In genomic region chr12:70695162-70695561, GRCm38 (mm10) we compare ENCODE assay signal across 14 mouse cellular contexts.
DNase-seq lines count a peak whose midpoint lies in the region; ATAC-seq and TF ChIP-seq lines count a peak whose summit lies in the region.
"Had no signal": no experiment of that assay in that cellular context is flagged by ENCODE, and none has a peak within 500 bp of the region (broad histone marks: within the 10 kb centered on the region; RNA-seq: fewer than 3 reads in every experiment).

No protein-coding gene starts in this region.

- no peak overlapping the region for H3K4me2 ChIP-seq in midbrain, embryonic 11.5 days
- no peak overlapping the region for H3K4me2 ChIP-seq in midbrain, embryonic 13.5 days (replicated peaks)
- H3K4me2 ChIP-seq: embryonic facial prominence, embryonic 12.5 days; heart, embryonic 15.5 days; lung, embryonic 14.5 days had no signal

- no peak overlapping the region for H3K4me3 ChIP-seq in midbrain, embryonic 11.5 days (ENCODE audit: low read depth, low read length)
- H3K4me3 ChIP-seq in midbrain, embryonic 13.5 days (replicated peaks): no peak overlapping the region
- no peak overlapping the region for H3K4me3 ChIP-seq in lung, adult 2 months (replicated peaks; ENCODE audit: extremely low read depth, low read depth, low read length)
- H3K4me3 ChIP-seq: embryonic facial prominence, embryonic 12.5 days; heart, embryonic 15.5 days had no signal

- no peak for TF ChIP-seq POLR2A in lung, adult 2 months (IDR thresholded peaks at IDR 0.05; ENCODE audit: borderline replicate concordance, extremely low read depth, low read depth, low read length)

- 90% methylated on average over 5 of the region's 5 CpGs for WGBS in midbrain, embryonic 11.5 days
- 75% methylated on average over 5 of the region's 5 CpGs for WGBS in midbrain, embryonic 13.5 days
- WGBS in lung, adult 2 months: 75% methylated on average over 5 of the region's 5 CpGs

- peak; percentile 26 for DNase-seq in midbrain, embryonic 11.5 days (ENCODE audit: low spot score, missing footprints)
- peak; percentile 48 for DNase-seq in adipocyte (ENCODE audit: low spot score)
- no peak for DNase-seq in lung, postnatal 14 days
- no peak for DNase-seq in lung, adult 2 months
- DNase-seq in spleen, postnatal 10 days (ENCODE audit: low spot score in 2 of 2): no peak
- DNase-seq: adrenal gland, postnatal 14 days; cerebellum, postnatal 25 days; kidney, adult 9 months; lung, embryonic 14.5 days had no signal

- no peak overlapping the region for H3K9ac ChIP-seq in midbrain, embryonic 11.5 days (ENCODE audit: low read length)
- H3K9ac ChIP-seq in midbrain, embryonic 13.5 days (replicated peaks): no peak overlapping the region
- H3K9ac ChIP-seq: embryonic facial prominence, embryonic 12.5 days; heart, embryonic 15.5 days; lung, embryonic 14.5 days had no signal

- ATAC-seq in midbrain, embryonic 11.5 days (ENCODE audit: low FRiP score): no peak
- no peak for ATAC-seq in midbrain, embryonic 13.5 days
- ATAC-seq in hematopoietic stem cell, adult 5-6 weeks (replicated peaks in 1 of 2; ENCODE audit: insufficient read depth in 1 of 2, low FRiP score in 2 of 2, low TSS enrichment in 1 of 2, low read depth in 1 of 2, poor library complexity in 2 of 2, severe bottlenecking in 2 of 2): peak; percentile 68 to 74
- ATAC-seq: hindbrain, embryonic 16.5 days had no signal

- TF ChIP-seq CTCF in lung, adult 2 months (IDR thresholded peaks at IDR 0.05; ENCODE audit: insufficient read depth, low read length): no peak

- H3K9me3 ChIP-seq in midbrain, embryonic 11.5 days (ENCODE audit: control insufficient read depth, low read length): no peaks in the 10 kb centered on the region
- no peaks in the 10 kb centered on the region for H3K9me3 ChIP-seq in midbrain, embryonic 13.5 days
- H3K9me3 ChIP-seq: embryonic facial prominence, embryonic 12.5 days; heart, embryonic 15.5 days had no signal

- H3K36me3 ChIP-seq in midbrain, embryonic 11.5 days (ENCODE audit: control insufficient read depth, insufficient read depth, low read length): no peaks in the 10 kb centered on the region
- H3K36me3 ChIP-seq in midbrain, embryonic 13.5 days: no peaks in the 10 kb centered on the region
- H3K36me3 ChIP-seq: embryonic facial prominence, embryonic 12.5 days; heart, embryonic 15.5 days had no signal

- no peak overlapping the region for H3K27ac ChIP-seq in midbrain, embryonic 11.5 days (ENCODE audit: low read depth, low read length)
- no peak overlapping the region for H3K27ac ChIP-seq in midbrain, embryonic 13.5 days
- H3K27ac ChIP-seq: embryonic facial prominence, embryonic 12.5 days; heart, embryonic 15.5 days had no signal

- no peaks in the 10 kb centered on the region for H3K4me1 ChIP-seq in midbrain, embryonic 11.5 days (ENCODE audit: control insufficient read depth, insufficient read depth, low read length)
- H3K4me1 ChIP-seq in midbrain, embryonic 13.5 days (replicated peaks): no peaks in the 10 kb centered on the region
- no peaks in the 10 kb centered on the region for H3K4me1 ChIP-seq in lung, adult 2 months (ENCODE audit: control insufficient read depth, insufficient read depth, low read length)
- H3K4me1 ChIP-seq: embryonic facial prominence, embryonic 12.5 days had no signal

- H3K27me3 ChIP-seq in midbrain, embryonic 11.5 days (ENCODE audit: control insufficient read depth, insufficient read depth, low read length): no peaks in the 10 kb centered on the region
- no peaks in the 10 kb centered on the region for H3K27me3 ChIP-seq in midbrain, embryonic 13.5 days
- H3K27me3 ChIP-seq: embryonic facial prominence, embryonic 12.5 days; heart, embryonic 15.5 days had no signal

Comparison
In these comparisons a context has a peak if more than half of its experiments do, and no peak if none do; other contexts are left out.
1. ATAC-seq: peak in hematopoietic stem cell, adult 5-6 weeks (2 of 2); none in midbrain, embryonic 11.5 days (single experiment) and midbrain, embryonic 13.5 days (single experiment).
2. DNase-seq: peak in midbrain, embryonic 11.5 days (single experiment) and adipocyte (single experiment); none in lung, postnatal 14 days (single experiment), lung, adult 2 months (single experiment) and spleen, postnatal 10 days (0 of 2).